Mouse (Mus musculus): ENCODE results near the gene Cggbp1. TPM values are rescaled to one million over a fixed set of nuclear protein-coding genes. Genes with fewer than 3 reads are reported as not detected.

The Cggbp1 gene
- total RNA-seq, 4 experiments from 2014 or later: 18.7 to 26.3 (median 20.5) TPM

Other genes starting within 250 kb of the Cggbp1 start
- gene Csnka2ip, start 249.6 kb upstream of the Cggbp1 start, total RNA-seq (2022): not detected
- gene 4930453N24Rik, start 80.8 kb upstream of the Cggbp1 start, total RNA-seq (2022): 10 to 100 TPM; 53.7 to 70.8 (median 57.3) TPM
- gene Zfp654, start 344 bp upstream of the Cggbp1 start, total RNA-seq (2022): 10 to 100 TPM; 12.1 to 13.0 (median 12.5) TPM

Measured in gastrocnemius, adult 8-10 months (tissue).